Mouse (Mus musculus) cerebral cortex, adult 2 months (tissue): ENCODE data around the gene Fbxo33.

ENCODE experiments used
- WGBS: fragments of 180-500 bp; shearing (Covaris S2); methylation state at CpG from one replicate; pipeline ENCODE4 v1.1.7; 2018; 5-methylcytosine and 5-hydroxymethylcytosine counted together

The Fbxo33 gene

DNA sequence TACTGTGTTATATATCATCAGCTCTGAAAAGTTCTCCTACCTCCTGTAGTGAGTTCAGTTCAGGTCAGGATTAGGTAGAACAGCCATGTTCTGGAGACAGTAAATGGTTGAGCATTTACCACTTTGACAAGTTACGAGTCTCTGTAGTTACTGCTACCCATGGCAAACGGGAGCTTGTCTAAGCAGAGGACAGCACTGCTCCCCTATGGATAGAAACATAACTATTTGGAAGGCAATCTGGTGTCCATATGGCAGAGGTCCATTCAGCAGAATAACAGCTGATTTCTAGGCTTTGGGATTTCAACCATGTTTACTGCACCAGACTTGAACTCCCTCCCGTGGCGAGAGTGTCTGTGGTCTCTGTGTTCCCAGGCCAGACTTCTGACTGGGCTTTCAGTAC is 23.6 kb downstream of the Fbxo33 start:
- WGBS: 54% methylated on average over 4 of the region's 4 CpGs

DNA sequence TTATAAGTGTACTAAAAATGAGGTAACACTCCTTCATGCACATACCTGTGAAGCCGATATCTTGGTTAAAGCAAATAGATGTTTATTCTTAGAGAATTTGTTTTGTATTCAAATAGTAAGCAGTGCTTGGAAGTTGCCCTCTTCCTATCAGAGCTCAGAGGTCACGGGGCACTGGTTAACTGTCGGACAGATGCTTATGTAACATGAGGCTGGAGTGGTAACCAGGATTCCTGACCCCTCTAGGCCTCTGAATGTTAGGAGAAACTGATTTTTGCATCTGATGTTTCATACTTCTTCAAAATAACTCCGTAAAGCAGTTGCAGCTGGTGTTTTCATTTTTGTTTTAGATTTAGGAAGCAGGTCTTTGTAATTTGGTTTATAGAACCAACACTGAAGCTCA is 24.5 kb downstream of the Fbxo33 start:
- WGBS: 80% methylated on average over 4 of the region's 4 CpGs

DNA sequence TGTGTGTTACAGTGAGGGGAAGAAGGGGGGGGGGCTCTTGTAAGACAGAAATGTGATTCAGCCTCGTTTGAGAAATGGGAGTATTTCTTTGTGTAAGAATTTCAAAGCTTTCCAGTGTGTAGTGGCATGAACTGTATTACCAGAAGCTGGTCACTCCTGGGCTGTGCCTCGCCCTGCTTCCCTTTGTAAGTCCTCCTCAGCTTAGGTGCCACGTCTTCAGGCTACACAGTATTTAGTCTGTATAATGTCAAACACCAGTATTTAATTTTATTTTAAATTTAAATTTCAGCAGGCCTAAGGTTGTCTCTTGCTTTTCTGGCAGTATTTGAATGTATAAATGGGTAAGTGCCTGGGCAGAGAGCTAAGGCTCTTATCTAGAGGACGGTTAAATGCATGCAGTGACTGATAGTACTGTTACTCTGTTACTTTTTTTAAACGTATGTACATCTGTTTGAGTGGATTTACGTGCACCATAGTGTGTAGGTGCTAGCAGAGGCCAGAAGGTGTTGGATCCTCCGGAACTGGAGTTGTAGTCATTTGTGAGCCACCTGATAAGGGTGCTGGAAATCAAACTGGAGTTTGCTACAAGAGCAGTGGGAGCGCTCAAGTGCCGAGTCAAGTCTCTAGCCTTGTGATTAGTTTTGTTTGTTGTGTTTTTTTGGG is 25.1 kb downstream of the Fbxo33 start:
- 64% methylated on average over 9 of the region's 9 CpGs for WGBS

DNA sequence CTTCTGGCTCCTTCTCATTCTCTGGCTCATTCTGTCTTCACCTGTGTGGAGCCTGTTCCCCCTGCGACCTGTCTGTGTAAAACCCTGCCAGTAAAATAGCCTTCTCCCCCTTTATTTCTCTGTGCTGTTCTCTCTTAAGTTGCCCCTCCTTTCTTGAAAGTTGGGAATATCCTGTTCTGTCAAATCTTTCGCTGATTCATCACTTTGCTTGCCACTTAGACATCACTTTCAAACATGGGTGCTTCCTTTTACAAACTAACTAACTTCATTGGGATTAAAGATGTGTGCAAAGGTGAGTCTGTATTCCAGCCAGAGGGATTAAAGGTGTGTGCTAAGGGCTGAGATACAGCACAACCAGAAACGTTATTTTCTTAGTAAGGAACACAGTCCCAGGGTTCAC is 25.9 kb downstream of the Fbxo33 start:
- WGBS: 84% methylated on average over 3 of the region's 3 CpGs

DNA sequence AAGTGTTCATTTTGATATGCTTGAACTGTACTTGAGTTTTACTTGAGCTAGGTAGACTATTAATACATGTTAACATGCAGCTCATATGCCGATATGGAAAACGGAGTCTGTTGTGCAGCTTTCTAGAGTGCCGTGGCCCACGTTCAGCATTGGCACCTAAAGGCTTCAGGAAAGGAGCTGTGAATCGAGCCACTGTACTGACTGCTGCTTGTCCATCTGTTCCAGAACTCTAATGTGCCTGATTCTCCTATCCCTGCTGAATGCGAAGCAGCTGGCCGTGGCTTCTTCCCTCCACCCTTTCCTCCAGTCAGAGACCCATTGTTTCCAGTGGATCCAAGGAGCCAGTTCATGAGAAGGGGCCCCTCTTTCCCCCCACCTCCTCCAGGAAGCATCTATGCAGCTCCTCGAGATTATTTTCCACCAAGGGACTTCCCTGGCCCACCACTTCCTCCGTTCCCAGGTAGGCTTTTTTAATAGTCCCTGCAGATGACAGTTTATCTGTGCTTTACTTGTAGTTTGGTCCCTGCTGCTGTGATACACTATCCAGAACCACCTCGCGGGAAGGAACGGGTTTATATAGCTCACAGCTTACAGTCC is 31.3 kb downstream of the Fbxo33 start:
- 49% methylated on average over 12 of the region's 12 CpGs for WGBS

DNA sequence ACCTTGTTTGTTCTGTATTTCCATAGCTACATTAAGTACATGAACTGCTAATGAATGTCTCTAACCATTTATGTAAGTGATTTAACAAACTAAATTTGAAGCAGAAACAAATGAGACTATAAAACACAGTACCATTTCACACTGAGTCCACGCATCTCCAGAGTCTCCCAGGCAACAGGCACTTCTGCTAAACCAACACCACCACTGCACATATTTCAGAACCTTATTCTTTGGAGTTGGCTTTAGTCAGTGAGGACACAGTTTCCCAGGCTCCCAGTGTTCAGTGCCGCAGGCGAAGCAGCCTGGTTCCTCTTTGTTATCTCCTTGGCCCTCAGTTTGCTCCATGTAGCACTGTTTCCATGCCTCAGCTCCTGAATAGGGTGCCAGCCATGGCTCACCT is 41.7 kb downstream of the Fbxo33 start:
- WGBS: 55% methylated on average over 3 of the region's 3 CpGs

DNA sequence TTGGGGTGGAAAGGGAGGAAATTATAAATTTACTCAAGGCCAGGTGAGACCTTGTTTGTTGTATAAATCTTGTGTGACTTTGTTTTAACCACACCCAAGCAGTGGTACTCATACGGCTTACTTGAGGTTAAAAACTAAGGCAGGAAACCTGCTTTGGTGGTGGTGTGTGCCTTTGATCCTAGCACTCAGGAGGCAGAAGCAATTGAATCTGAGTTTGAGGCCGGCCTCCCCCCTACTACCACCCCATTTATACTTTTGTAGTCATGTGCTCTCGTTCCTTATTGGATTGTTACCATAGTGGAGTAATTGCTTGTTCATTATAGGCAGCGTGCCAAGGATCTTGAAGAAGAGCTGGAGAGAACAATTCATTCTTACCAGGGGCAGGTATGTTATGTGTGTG is 49.6 kb downstream of the Fbxo33 start:
- WGBS: 79% methylated on average over 4 of the region's 4 CpGs

DNA sequence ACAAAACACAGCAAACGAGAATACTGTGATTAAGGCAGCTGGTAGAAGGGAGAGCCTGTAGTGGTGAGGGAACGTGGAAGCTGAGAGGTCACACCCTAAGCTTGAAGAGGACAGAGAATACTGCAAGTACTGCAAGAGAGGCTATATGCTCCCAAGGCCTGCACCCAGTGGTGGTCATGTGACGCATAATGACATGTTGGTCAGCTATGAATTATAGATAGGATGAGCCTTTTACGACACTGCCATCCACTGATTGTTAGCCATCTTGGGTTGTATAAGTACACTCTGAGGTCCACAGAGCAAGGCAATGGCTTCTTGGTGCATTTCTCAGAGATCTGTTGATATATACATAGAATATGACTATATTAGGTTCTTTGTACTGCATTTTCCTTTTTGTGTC is 53.0 kb downstream of the Fbxo33 start:
- WGBS: 88% methylated on average over 4 of the region's 4 CpGs

DNA sequence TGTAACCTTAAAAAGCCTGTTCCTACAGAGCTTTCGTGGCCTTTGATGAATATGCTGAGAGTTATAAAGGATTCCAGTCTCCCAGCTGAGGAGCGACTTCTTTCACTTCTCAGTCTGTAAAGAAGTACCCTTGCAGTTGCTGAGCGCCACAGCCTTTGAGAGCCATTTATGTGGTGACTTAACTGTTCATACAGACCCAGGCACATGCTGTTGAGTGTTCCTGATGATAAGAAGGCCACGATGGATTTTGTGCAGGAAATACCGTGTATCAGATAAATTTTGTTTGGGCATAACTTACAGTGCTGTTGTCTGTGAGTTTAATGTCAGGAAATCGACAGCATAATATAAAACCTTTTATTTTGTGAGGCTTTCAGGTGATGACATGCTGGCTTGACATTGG is 55.0 kb downstream of the Fbxo33 start:
- WGBS: 89% methylated on average over 6 of the region's 6 CpGs

DNA sequence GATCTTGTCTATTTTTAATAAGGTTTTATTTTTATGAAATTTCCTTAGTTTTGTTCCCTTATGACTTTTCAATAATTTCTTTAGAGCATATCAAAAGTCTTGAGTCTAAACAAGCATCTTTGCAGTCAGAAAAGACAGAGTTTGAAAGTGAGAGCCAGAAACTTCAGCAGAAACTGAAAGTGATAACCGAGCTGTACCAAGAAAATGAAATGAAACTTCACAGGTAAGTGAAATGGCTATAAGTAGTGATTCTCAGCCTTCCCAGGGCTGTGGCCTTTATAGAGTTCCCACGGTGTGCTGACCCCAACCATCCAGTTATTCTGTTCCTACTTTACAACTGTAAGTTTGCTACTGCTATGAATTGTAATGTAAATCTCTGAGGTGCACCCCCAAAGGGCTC is 56.7 kb downstream of the Fbxo33 start:
- WGBS: 90% methylated on average over 2 of the region's 2 CpGs

DNA sequence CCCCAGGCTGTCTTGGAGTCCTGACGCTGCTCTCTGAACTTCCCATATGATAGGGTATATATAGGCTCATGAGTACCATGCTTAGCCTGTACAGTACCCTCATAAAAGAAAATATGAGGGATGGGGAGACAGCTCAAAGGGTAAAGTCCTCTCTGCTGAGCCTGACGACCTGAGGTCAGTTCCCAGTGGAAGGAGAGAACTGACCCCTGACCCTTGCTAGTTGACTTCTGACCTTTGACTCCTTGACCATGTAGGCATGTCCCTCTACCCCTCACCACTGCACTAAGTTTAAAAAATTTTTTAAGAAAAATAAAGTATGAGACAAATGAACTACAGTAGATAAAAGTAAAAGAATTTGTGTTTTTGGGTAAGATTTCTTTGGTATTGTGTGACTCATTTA is 58.4 kb downstream of the Fbxo33 start:
- 67% methylated on average over 2 of the region's 2 CpGs for WGBS
